10 mouse cellular contexts compared by ENCODE assay signal in the genomic region with DNA sequence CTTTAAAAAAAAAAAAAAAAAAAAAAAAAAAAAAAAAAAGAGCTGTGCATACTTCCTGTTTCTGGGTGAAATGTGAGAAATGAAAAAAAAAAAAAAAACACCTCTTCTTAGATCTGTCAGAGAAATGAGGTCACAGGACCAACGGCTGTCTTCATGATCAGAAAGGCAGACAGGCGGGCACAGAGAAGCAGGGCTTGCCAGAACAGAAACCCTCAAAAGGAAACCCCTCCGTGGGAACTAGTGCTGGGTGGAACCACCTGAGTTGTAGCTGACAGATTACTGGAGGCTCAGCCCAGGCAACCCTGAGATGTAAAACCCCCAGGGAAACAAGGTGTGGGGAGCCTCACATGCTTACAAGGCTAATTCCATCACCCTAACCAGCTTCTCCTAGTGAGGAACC.
A peak's percentile ranks its signal among the peaks of the same experiment; 100 is the strongest.
DNase-seq lines count a peak whose midpoint lies in the region; ATAC-seq and TF ChIP-seq lines count a peak whose summit lies in the region.
"Had no signal": no experiment of that assay in that cellular context is flagged by ENCODE, and none has a peak within 500 bp of the region (broad histone marks: within the 10 kb centered on the region; RNA-seq: fewer than 3 reads in every experiment).

No protein-coding gene starts in this region.

- no peaks in the 10 kb centered on the region for H3K9me3 ChIP-seq in hindbrain, postnatal 0 days (ENCODE audit: low read length)
- H3K9me3 ChIP-seq in hindbrain, embryonic 16.5 days (ENCODE audit: control insufficient read depth, low read length), result no peaks in the 10 kb centered on the region
- H3K9me3 ChIP-seq: heart, embryonic 10.5 days had no signal

- H3K9ac ChIP-seq in hindbrain, postnatal 0 days (replicated peaks; ENCODE audit: low read length), result no peak overlapping the region
- no peak overlapping the region for H3K9ac ChIP-seq in hindbrain, embryonic 16.5 days (ENCODE audit: low read depth, low read length)

- peak; percentile 66 for DNase-seq in 416B (ENCODE audit: low read depth)
- peak; percentile 93 for DNase-seq in CD4-positive, CD25-positive, alpha-beta regulatory T cell, adult 2 months (ENCODE audit: low read depth, low spot score)
- peak; percentile 36 for DNase-seq in spleen, adult 12 weeks (ENCODE audit: low spot score)
- DNase-seq in hindbrain, postnatal 0 days (ENCODE audit: low spot score), result no peak
- no peak for DNase-seq in kidney, adult 18-20 months
- DNase-seq in urinary bladder, postnatal 4 days (ENCODE audit: low spot score in 2 of 2), result no peak

- no peak overlapping the region for H3K4me3 ChIP-seq in hindbrain, postnatal 0 days (ENCODE audit: low read length)
- no peak overlapping the region for H3K4me3 ChIP-seq in hindbrain, embryonic 16.5 days (ENCODE audit: low read length)
- H3K4me3 ChIP-seq: heart, embryonic 10.5 days had no signal

- H3K4me2 ChIP-seq in hindbrain, postnatal 0 days (ENCODE audit: low read depth, low read length), result no peak overlapping the region
- H3K4me2 ChIP-seq in hindbrain, embryonic 16.5 days (ENCODE audit: low read length), result no peak overlapping the region

- peak; percentile 99 for ATAC-seq in inflammation-experienced regulatory T-cells, adult 6 months
- ATAC-seq in hindbrain, postnatal 0 days, result no peak
- no peak for ATAC-seq in hindbrain, embryonic 16.5 days
- ATAC-seq: Patski had no signal

- H3K4me1 ChIP-seq in hindbrain, postnatal 0 days (ENCODE audit: insufficient read depth, low read length), result no peaks in the 10 kb centered on the region
- H3K4me1 ChIP-seq in hindbrain, embryonic 16.5 days (ENCODE audit: control insufficient read depth, insufficient read depth, low read depth, low read length), result no peaks in the 10 kb centered on the region
- H3K4me1 ChIP-seq: heart, embryonic 10.5 days had no signal

- H3K27ac ChIP-seq in hindbrain, postnatal 0 days, result no peak overlapping the region
- H3K27ac ChIP-seq in hindbrain, embryonic 16.5 days (ENCODE audit: low read depth, low read length), result no peak overlapping the region
- H3K27ac ChIP-seq: heart, embryonic 10.5 days had no signal

- WGBS in hindbrain, postnatal 0 days, result 73% methylated on average over 3 of the region's 3 CpGs
- 70% methylated on average over 3 of the region's 3 CpGs for WGBS in hindbrain, embryonic 16.5 days

- no peaks in the 10 kb centered on the region for H3K36me3 ChIP-seq in hindbrain, postnatal 0 days (ENCODE audit: insufficient read depth, low read length)
- H3K36me3 ChIP-seq in hindbrain, embryonic 16.5 days (ENCODE audit: control insufficient read depth, insufficient read depth, low read length), result no peaks in the 10 kb centered on the region
- H3K36me3 ChIP-seq: heart, embryonic 10.5 days had no signal

- H3K27me3 ChIP-seq in hindbrain, postnatal 0 days (ENCODE audit: insufficient read depth, low read length), result no peaks in the 10 kb centered on the region
- no peaks in the 10 kb centered on the region for H3K27me3 ChIP-seq in hindbrain, embryonic 16.5 days (replicated peaks; ENCODE audit: control insufficient read depth, insufficient read depth, low read length)
- H3K27me3 ChIP-seq: Patski had no signal

- no peak for TF ChIP-seq CTCF in hindbrain, postnatal 0 days (IDR thresholded peaks at IDR 0.05; ENCODE audit: low read depth)

Comparison
In these comparisons a context has a peak if more than half of its experiments do, and no peak if none do; other contexts are left out.
1. DNase-seq: peak in 416B (single experiment), CD4-positive, CD25-positive, alpha-beta regulatory T cell, adult 2 months (single experiment) and spleen, adult 12 weeks (single experiment); none in hindbrain, postnatal 0 days (single experiment), kidney, adult 18-20 months (single experiment) and urinary bladder, postnatal 4 days (0 of 2).